Mouse (Mus musculus): Measurements from ENCODE around the gene Gm17334. TPM values are rescaled to one million over a fixed set of nuclear protein-coding genes. Genes with fewer than 3 reads are reported as not detected.

The Gm17334 gene
- 0.35 TPM in 1 of 2 replicates, not detected in the other for polyA plus RNA-seq (2014; fragmentation: Nextera tagmentation; extraction: Ambion mirVana)

GRCm38 (mm10) chr11:53773087-53773486 lies at the start of gene Gm17334:
Gene Gm17334, minus strand, starts transcription at chr11:53773187.
- H3K36me3 ChIP-seq (ENCODE audit: control insufficient read depth, insufficient read depth, low read length) = peaks cover 5% of the 10 kb centered on the region; the same call in 1 of the 2 replicates
- H3K4me2 ChIP-seq (ENCODE audit: low read depth, severe bottlenecking) = no peak within 1 kb of the TSS
- no peaks in the 10 kb centered on the region for H3K9me3 ChIP-seq (ENCODE audit: control insufficient read depth, low read length)
- no peak within 1 kb of the TSS for H3K9ac ChIP-seq (ENCODE audit: low read length)
- DNase-seq (ENCODE audit: low spot score) = no peak
- no peaks in the 10 kb centered on the region for H3K27me3 ChIP-seq (ENCODE audit: control insufficient read depth, insufficient read depth, low read length)
- no peaks in the 10 kb centered on the region for H3K4me1 ChIP-seq (ENCODE audit: control insufficient read depth, insufficient read depth, low read length)
- H3K27ac ChIP-seq (replicated peaks; ENCODE audit: low read depth, low read length) = no peak within 1 kb of the TSS
- H3K4me3 ChIP-seq (ENCODE audit: low read depth, low read length) = no peak within 1 kb of the TSS
- no peak for ATAC-seq (ENCODE audit: insufficient number of reproducible peaks, low FRiP score, low TSS enrichment, low read depth)
- 91% methylated on average over 5 of the region's 5 CpGs for WGBS

GRCm38 (mm10) chr11:53821945-53822338 lies 49.0 kb upstream of the Gm17334 start:
- no peak overlapping the region for H3K9ac ChIP-seq (ENCODE audit: low read length)
- H3K27me3 ChIP-seq (ENCODE audit: control insufficient read depth, insufficient read depth, low read length) = no peaks in the 10 kb centered on the region
- H3K27ac ChIP-seq (replicated peaks; ENCODE audit: low read depth, low read length) = no peak overlapping the region
- ATAC-seq (ENCODE audit: insufficient number of reproducible peaks, low FRiP score, low TSS enrichment, low read depth) (no peak), DNase-seq (ENCODE audit: low spot score) (no peak)
- H3K4me3 ChIP-seq (ENCODE audit: low read depth, low read length) = no peak overlapping the region
- H3K36me3 ChIP-seq (ENCODE audit: control insufficient read depth, insufficient read depth, low read length) = no peaks in the 10 kb centered on the region
- H3K9me3 ChIP-seq (ENCODE audit: control insufficient read depth, low read length) = no peaks in the 10 kb centered on the region
- no peak overlapping the region for H3K4me2 ChIP-seq (ENCODE audit: low read depth, severe bottlenecking)
- no peaks in the 10 kb centered on the region for H3K4me1 ChIP-seq (ENCODE audit: control insufficient read depth, insufficient read depth, low read length)
- 93% methylated on average over 3 of the region's 3 CpGs for WGBS

GRCm38 (mm10) chr11:53821230-53821944 lies 48.4 kb upstream of the Gm17334 start:
- Histone ChIP-seq H3K4me1 (ENCODE audit: control insufficient read depth, insufficient read depth, low read length) (no peaks in the 10 kb centered on the region), H3K9ac (ENCODE audit: low read length) (no peak overlapping the region), H3K9me3 (ENCODE audit: control insufficient read depth, low read length) (no peaks in the 10 kb centered on the region), H3K36me3 (ENCODE audit: control insufficient read depth, insufficient read depth, low read length) (no peaks in the 10 kb centered on the region), H3K4me3 (ENCODE audit: low read depth, low read length) (no peak overlapping the region), H3K27ac (replicated peaks; ENCODE audit: low read depth, low read length) (no peak overlapping the region), H3K4me2 (ENCODE audit: low read depth, severe bottlenecking) (no peak overlapping the region), H3K27me3 (ENCODE audit: control insufficient read depth, insufficient read depth, low read length) (no peaks in the 10 kb centered on the region)
- DNase-seq (ENCODE audit: low spot score) = no peak
- no peak for ATAC-seq (ENCODE audit: insufficient number of reproducible peaks, low FRiP score, low TSS enrichment, low read depth)
- WGBS = 83% methylated on average over 11 of the region's 11 CpGs

GRCm38 (mm10) chr11:53820516-53821170 lies 47.7 kb upstream of the Gm17334 start:
- Histone ChIP-seq H3K27me3 (ENCODE audit: control insufficient read depth, insufficient read depth, low read length) (no peaks in the 10 kb centered on the region), H3K9me3 (ENCODE audit: control insufficient read depth, low read length) (no peaks in the 10 kb centered on the region), H3K4me2 (ENCODE audit: low read depth, severe bottlenecking) (no peak overlapping the region), H3K36me3 (ENCODE audit: control insufficient read depth, insufficient read depth, low read length) (no peaks in the 10 kb centered on the region), H3K4me1 (ENCODE audit: control insufficient read depth, insufficient read depth, low read length) (no peaks in the 10 kb centered on the region), H3K27ac (replicated peaks; ENCODE audit: low read depth, low read length) (no peak overlapping the region), H3K9ac (ENCODE audit: low read length) (no peak overlapping the region), H3K4me3 (ENCODE audit: low read depth, low read length) (no peak overlapping the region)
- DNase-seq (ENCODE audit: low spot score) (no peak), ATAC-seq (ENCODE audit: insufficient number of reproducible peaks, low FRiP score, low TSS enrichment, low read depth) (no peak)
- 88% methylated on average over 13 of the region's 13 CpGs for WGBS

- WGBS = 90% methylated on average over 6 of the region's 6 CpGs
Observed at GRCm38 (mm10) chr11:53819511-53819910, 46.5 kb upstream of the Gm17334 start.

GRCm38 (mm10) chr11:53818794-53819193 lies 45.8 kb upstream of the Gm17334 start:
- Histone ChIP-seq H3K9me3 (ENCODE audit: control insufficient read depth, low read length) (no peaks in the 10 kb centered on the region), H3K4me2 (ENCODE audit: low read depth, severe bottlenecking) (no peak overlapping the region), H3K4me1 (ENCODE audit: control insufficient read depth, insufficient read depth, low read length) (no peaks in the 10 kb centered on the region), H3K27ac (replicated peaks; ENCODE audit: low read depth, low read length) (no peak overlapping the region), H3K27me3 (ENCODE audit: control insufficient read depth, insufficient read depth, low read length) (no peaks in the 10 kb centered on the region), H3K36me3 (ENCODE audit: control insufficient read depth, insufficient read depth, low read length) (no peaks in the 10 kb centered on the region), H3K9ac (ENCODE audit: low read length) (no peak overlapping the region), H3K4me3 (ENCODE audit: low read depth, low read length) (no peak overlapping the region)
- DNase-seq (ENCODE audit: low spot score) (no peak), ATAC-seq (ENCODE audit: insufficient number of reproducible peaks, low FRiP score, low TSS enrichment, low read depth) (no peak)
- 66% methylated on average over 6 of the region's 6 CpGs for WGBS

More at GRCm38 (mm10) chr11:53819511-53819910, 46.5 kb upstream of the Gm17334 start:
- Histone ChIP-seq H3K4me1 (ENCODE audit: control insufficient read depth, insufficient read depth, low read length) (no peaks in the 10 kb centered on the region), H3K9me3 (ENCODE audit: control insufficient read depth, low read length) (no peaks in the 10 kb centered on the region), H3K4me3 (ENCODE audit: low read depth, low read length) (no peak overlapping the region), H3K36me3 (ENCODE audit: control insufficient read depth, insufficient read depth, low read length) (no peaks in the 10 kb centered on the region), H3K9ac (ENCODE audit: low read length) (no peak overlapping the region), H3K27me3 (ENCODE audit: control insufficient read depth, insufficient read depth, low read length) (no peaks in the 10 kb centered on the region), H3K4me2 (ENCODE audit: low read depth, severe bottlenecking) (no peak overlapping the region), H3K27ac (replicated peaks; ENCODE audit: low read depth, low read length) (no peak overlapping the region)
- DNase-seq (ENCODE audit: low spot score) (no peak), ATAC-seq (ENCODE audit: insufficient number of reproducible peaks, low FRiP score, low TSS enrichment, low read depth) (no peak)

GRCm38 (mm10) chr11:53816841-53817375 lies 43.9 kb upstream of the Gm17334 start:
- Histone ChIP-seq H3K4me2 (ENCODE audit: low read depth, severe bottlenecking) (no peak overlapping the region), H3K27ac (replicated peaks; ENCODE audit: low read depth, low read length) (no peak overlapping the region), H3K4me3 (ENCODE audit: low read depth, low read length) (no peak overlapping the region), H3K27me3 (ENCODE audit: control insufficient read depth, insufficient read depth, low read length) (no peaks in the 10 kb centered on the region), H3K9ac (ENCODE audit: low read length) (no peak overlapping the region), H3K4me1 (ENCODE audit: control insufficient read depth, insufficient read depth, low read length) (no peaks in the 10 kb centered on the region), H3K9me3 (ENCODE audit: control insufficient read depth, low read length) (no peaks in the 10 kb centered on the region), H3K36me3 (ENCODE audit: control insufficient read depth, insufficient read depth, low read length) (no peaks in the 10 kb centered on the region)
- DNase-seq (ENCODE audit: low spot score) = no peak
- ATAC-seq (ENCODE audit: insufficient number of reproducible peaks, low FRiP score, low TSS enrichment, low read depth) = no peak
- 86% methylated on average over 5 of the region's 5 CpGs for WGBS

- WGBS = 69% methylated on average over 3 of the region's 3 CpGs
- DNase-seq (ENCODE audit: low spot score) (no peak), ATAC-seq (ENCODE audit: insufficient number of reproducible peaks, low FRiP score, low TSS enrichment, low read depth) (no peak)
- no peak overlapping the region for H3K9ac ChIP-seq (ENCODE audit: low read length)
- no peaks in the 10 kb centered on the region for H3K4me1 ChIP-seq (ENCODE audit: control insufficient read depth, insufficient read depth, low read length)
- no peaks in the 10 kb centered on the region for H3K27me3 ChIP-seq (ENCODE audit: control insufficient read depth, insufficient read depth, low read length)
- no peaks in the 10 kb centered on the region for H3K9me3 ChIP-seq (ENCODE audit: control insufficient read depth, low read length)
- no peaks in the 10 kb centered on the region for H3K36me3 ChIP-seq (ENCODE audit: control insufficient read depth, insufficient read depth, low read length)
- no peak overlapping the region for H3K4me2 ChIP-seq (ENCODE audit: low read depth, severe bottlenecking)
- H3K4me3 ChIP-seq (ENCODE audit: low read depth, low read length) = no peak overlapping the region
- no peak overlapping the region for H3K27ac ChIP-seq (replicated peaks; ENCODE audit: low read depth, low read length)
Observed at GRCm38 (mm10) chr11:53814810-53815209, 41.8 kb upstream of the Gm17334 start.
